Comparison of ENCODE assay signal across 17 mouse cellular contexts in genomic region chr4:47311929-47312328, GRCm38 (mm10). TPM values are rescaled to one million over a fixed set of nuclear protein-coding genes. Genes with fewer than 3 reads are reported as not detected.
DNase-seq lines count a peak whose midpoint lies in the region; TF ChIP-seq lines count a peak whose summit lies in the region.
"Had no signal": no experiment of that assay in that cellular context is flagged by ENCODE, and none has a peak within 500 bp of the region (broad histone marks: within the 10 kb centered on the region; RNA-seq: fewer than 3 reads in every experiment).

No protein-coding gene starts in this region.

- peak overlapping the region; percentile 68 for H3K27ac ChIP-seq in gastrocnemius, adult 2 months
- H3K27ac ChIP-seq: forebrain, embryonic 12.5 days; hindbrain, embryonic 10.5 days; limb, embryonic 12.5 days; neural tube, embryonic 13.5 days had no signal

- H3K4me3 ChIP-seq in gastrocnemius, adult 2 months = no peak overlapping the region
- H3K4me3 ChIP-seq: embryonic facial prominence, embryonic 12.5 days; erythroblast, embryonic 14.5 days; forebrain, embryonic 12.5 days; hindbrain, embryonic 10.5 days; limb, embryonic 12.5 days; myocyte; neural tube, embryonic 13.5 days had no signal

- no peak for TF ChIP-seq CTCF in gastrocnemius, adult 2 months (IDR thresholded peaks at IDR 0.05)

- intact Hi-C loops in gastrocnemius, adult 2 months (cut with DNase I) = no loop called here
- intact Hi-C loops in gastrocnemius, postnatal 14 days (cut with DNase I; ENCODE audit: low total_unique reads) = no loop called here
- intact Hi-C loops in left cerebral cortex, postnatal 4 days (cut with DNase I) = no loop called here
- intact Hi-C loops in heart, postnatal 36 days (cut with DNase I) = loop anchor here (5.0 kb wide), 1 partner anchor 85 kb away; no protein-coding TSS in a partner anchor

- DNase-seq in gastrocnemius, adult 2 months = no peak
- no peak for DNase-seq in gastrocnemius, postnatal 14 days
- DNase-seq in left cerebral cortex, postnatal 4 days = peak; percentile 54
- no peak for DNase-seq in left cerebral cortex, adult 11 months (ENCODE audit: low spot score)
- peak; percentile 81 for DNase-seq in 416B (ENCODE audit: low read depth)
- peak; percentile 14 for DNase-seq in brain, adult 2 months (ENCODE audit: low read depth, low spot score)
- no peak for DNase-seq in heart, postnatal 36 days
- DNase-seq: adrenal gland, postnatal 10 days; cerebellum, adult 9-10 months; liver, postnatal 0 days had no signal

RNA-seq across cellular contexts. Expression of gene Tgfbr1, which starts 41.1 kb away (rescaled TPM):
- total RNA-seq in gastrocnemius, adult 2 months (2021) = 10 to 100 TPM; 19.2 to 32.2 TPM
- total RNA-seq in gastrocnemius, postnatal 14 days (2021) = 10 to 100 TPM; 17.7 to 18.7 TPM
- total RNA-seq in left cerebral cortex, postnatal 4 days (2021) = 10 to 100 TPM; 51.4 to 60.1 TPM
- 10 to 100 TPM; 16.2 to 18.7 TPM for total RNA-seq in heart, postnatal 36 days (2021)

Comparison
In these comparisons a context has a peak if more than half of its experiments do, and no peak if none do; other contexts are left out.
1. DNase-seq: peak in left cerebral cortex, postnatal 4 days (single experiment), 416B (single experiment) and brain, adult 2 months (single experiment); none in gastrocnemius, adult 2 months (single experiment), gastrocnemius, postnatal 14 days (single experiment), left cerebral cortex, adult 11 months (single experiment) and heart, postnatal 36 days (0 of 2).